Mouse (Mus musculus) cerebellum, adult 9-11 months (tissue): Measurements from ENCODE around the gene Ostf1.

Source experiments
- DNase-seq: peaks from one replicate; pipeline ENCODE4 v3.0.0; 2022

Ostf1 gene

DNA sequence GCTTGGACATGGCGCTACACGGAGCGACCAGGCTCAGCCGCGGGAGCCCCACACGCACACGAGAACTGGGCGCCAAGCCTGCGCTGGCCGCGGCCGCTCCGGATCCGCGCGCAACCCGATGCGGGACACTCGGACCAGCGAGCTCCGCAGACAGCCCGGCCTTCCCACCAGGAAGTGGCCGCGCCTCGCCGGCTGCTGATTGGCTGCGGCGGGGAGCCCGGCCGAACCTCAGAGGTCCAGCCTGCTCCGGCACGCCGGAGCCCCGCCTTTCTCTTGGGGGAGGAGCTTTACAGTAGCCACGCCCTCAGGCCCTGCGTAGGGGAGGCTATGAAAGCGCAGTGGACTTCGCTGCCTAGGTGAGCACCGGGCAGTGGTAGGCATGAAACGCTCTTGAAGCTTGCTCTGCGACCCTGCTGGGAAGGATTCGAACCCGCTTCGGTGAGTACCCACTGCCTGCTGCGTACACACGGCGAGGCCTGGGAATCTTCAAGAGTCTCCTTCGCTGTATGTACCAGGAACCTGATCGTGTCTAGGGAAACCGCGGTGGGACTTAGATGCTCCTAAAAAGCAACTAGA is at the start of gene Ostf1, which contains the start of gene Nmrk1:
Ostf1 (minus strand) TSS at position 180 of the 576 bp plus-strand sequence.
Nmrk1 (plus strand) TSS at position 307 of the 576 bp plus-strand sequence.
- peak; percentile 97 for DNase-seq

GRCm38 (mm10) chr19:18673116-18673515 is 41.5 kb upstream of the Ostf1 start:
- DNase-seq = no peak

DNA sequence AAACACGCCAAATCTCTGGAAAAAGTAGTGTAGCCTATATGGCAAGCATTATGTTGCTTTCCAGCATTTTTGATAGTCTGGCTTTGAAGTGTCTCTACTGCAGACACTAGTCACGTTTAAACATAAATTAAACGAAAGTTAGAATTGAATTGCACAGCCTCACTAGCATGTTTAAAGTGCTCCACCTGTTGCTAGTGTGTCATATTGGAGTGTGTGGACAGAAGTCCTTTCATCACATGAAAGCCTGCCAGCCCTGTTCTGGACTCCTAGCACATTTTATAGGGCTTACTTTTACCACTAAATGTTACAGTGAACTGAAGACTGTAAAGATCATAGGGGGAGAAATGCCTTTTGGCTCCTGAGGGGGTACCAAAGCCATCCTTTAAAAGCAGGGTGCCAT is 40.9 kb upstream of the Ostf1 start:
- DNase-seq = no peak

GRCm38 (mm10) chr19:18671056-18671741 is 39.6 kb upstream of the Ostf1 start:
- DNase-seq = peak; percentile 63

DNA sequence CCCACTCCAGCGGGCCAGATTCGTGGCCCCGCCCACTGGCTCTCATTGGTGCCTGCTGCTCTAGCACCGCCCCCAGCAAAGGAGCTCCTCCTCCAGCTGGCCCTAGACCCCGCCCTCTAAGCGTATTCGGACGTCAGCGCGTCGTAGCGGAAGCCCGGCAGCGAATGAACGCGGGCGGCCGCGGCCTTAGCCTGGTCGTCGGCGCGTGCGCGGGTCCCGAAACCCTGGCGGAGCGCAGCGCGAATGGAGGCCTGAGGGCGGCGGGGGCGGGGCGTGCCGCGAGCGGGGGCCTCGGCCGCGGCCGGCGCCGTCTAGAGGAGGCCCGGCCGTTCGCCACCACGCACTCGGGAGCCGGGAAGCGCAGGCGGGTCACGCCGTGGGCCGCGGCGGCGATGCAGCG is 39.0 kb upstream of the Ostf1 start, which contains the start of gene Carnmt1:
Carnmt1 (plus strand) TSS at position 157 of the 400 bp plus-strand sequence.
- DNase-seq = peak; percentile 99

DNA sequence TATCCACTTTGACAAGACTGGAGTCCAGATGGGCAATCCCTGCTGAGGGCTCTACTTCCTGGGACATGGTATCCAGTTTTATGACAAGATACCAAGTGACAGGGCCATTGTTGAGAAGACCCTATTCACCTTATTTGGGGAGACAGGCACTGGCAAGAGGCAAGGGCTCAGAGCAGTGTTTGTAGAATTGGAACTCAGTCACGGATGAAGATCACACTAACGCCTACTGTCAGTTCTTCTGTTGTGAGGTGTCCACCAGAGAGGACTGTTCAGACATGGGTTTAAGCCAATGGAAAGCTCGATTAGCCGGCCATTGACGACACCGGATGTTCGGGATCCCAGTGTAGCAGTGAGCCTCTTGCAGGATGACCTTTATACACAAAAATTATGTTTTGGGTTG is 37.9 kb upstream of the Ostf1 start:
- no peak for DNase-seq

DNA sequence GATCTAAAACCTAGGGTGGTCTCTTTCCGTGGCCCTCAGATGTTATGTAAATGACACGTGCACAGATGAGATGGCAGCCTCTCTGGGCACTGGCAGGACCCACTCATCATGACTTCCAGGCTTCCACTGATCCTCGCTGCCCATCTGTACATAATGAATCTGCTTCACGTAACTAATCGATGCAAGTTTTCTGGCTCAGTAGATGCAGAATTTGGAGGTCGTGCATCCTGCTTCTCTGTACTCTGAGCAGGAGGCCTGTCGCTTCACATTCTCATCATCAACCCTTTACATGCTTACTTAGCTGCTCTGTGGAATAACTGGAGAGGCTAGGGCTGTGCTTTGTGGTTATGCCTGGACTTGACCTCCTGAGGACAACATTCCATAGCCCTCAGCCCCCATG is 35.3 kb upstream of the Ostf1 start:
- no peak for DNase-seq

DNA sequence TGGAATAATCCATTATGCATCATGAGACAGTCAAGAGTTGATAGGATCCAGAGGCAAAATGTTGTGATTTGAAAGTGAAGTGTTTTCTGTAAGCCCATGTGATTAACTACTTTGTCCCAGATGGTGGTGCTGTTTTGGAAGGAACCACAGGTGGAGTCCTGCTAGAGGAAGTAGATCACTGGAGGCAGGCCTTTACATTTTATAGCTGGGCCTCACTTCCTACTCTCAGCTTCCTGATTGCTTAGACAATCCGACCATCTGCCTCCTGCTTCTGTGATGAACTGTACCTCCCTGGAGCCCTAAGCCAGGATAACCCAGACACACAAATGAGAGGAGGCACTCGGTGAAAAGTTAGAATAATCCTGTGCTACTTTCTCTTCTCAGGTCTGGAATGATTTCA is 32.3 kb upstream of the Ostf1 start:
- DNase-seq = no peak

- no peak for DNase-seq
These were observed 30.1 kb upstream of the Ostf1 start for GRCm38 (mm10) chr19:18661683-18662082.

DNA sequence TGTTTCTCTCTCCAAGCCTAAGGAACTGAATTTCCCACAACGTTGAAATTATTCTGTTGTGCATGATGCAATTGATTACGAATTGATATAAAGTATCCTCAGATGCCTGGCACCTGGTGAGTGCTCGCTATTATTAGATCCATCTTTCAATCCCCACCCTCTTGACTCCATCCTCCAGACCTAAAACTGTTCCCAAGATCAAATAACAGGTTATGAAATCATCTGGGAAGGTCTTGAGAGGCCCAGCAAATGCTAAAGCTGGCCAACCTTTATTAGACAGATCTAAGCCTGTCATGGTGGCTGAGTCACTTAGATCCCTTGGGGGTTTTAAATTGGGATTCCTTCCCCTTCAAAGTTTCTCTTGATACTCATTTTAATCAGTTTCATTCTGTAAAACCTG is 28.8 kb upstream of the Ostf1 start:
- no peak for DNase-seq

DNA sequence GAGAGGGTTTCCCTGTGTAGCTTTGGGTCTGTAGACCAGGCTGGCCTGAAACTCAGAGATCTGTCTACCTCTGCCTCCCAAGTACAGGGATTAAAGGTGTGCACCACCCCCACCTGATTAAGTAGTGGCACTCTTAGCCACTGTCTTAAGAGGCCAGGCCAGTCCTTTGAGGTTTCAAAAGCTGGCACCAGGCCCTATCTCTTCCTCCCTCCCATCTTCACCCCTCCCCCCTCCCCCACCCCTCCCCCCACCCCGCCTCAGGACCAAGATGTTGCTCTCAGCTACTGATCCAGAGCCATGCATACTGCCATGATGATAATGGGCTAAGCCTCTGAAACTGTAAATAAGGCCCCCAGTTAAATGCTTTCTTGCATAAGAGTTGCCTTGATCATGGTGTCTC is 27.7 kb upstream of the Ostf1 start:
- DNase-seq = no peak

- no peak for DNase-seq
These were observed 26.9 kb upstream of the Ostf1 start for GRCm38 (mm10) chr19:18658473-18658872.

DNA sequence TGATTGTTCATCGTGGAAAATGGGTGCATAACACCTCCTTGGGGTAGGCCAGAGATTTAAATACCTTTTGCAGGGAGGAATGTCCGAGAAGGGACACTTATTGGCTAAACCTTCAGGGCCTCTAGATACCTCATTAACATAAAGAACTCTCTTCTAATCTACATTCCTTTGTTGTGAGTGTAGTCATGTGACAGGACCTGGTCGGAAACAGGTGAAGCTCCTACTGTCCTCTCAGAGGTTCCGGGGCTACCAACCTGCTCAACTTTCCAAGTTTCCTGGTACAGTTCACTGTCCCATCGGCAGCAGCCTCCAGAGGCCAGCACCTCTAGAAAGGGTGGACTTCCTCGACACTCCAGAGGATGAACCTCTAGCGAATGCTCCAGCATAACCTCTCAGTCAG is 24.4 kb upstream of the Ostf1 start:
- DNase-seq = no peak

DNA sequence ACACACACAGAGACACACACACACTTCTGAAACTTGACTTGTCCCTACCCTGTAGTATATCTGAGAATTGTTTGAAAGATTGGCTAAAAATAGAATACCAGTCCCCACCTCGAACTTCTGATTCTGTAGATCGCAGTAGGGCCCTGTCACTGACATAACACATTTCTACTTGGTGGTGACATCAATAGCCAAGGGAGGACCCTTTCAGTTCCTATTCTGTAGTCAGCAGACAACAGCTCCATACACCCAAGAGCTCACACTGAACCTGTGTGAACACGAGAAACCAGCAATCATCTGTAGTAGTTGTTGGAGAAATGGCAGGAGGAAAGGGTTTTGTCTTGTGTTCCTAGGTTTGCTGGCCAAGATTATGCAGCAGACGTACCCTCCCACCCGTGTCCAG is 23.4 kb upstream of the Ostf1 start:
- DNase-seq = no peak

- DNase-seq = no peak
These were observed 22.7 kb upstream of the Ostf1 start for GRCm38 (mm10) chr19:18654330-18654729.

GRCm38 (mm10) chr19:18653058-18653457 is 21.4 kb upstream of the Ostf1 start:
- no peak for DNase-seq

- DNase-seq = peak; percentile 93
These were observed 21.0 kb upstream of the Ostf1 start for GRCm38 (mm10) chr19:18652592-18652991.

DNA sequence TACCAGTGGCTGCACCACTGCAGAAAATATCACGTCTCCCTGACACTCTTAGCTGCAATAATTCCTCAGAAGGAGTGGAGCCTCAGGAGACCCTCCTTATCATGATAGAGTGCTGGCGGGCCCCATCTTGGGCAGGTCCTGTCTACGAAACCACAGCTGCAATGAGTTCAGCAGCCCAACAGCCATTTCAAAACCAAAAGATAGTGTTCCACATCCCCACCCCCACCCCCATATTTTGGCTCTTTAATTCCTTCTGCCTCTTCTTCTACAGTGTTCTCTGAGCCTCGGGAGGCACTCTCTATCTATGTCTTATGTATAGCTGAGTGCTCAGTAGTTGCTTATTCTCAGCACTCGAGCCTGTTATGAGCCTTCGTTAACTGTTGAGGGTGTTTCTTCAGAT is 18.9 kb upstream of the Ostf1 start:
- DNase-seq = no peak

GRCm38 (mm10) chr19:18649955-18650354 is 18.3 kb upstream of the Ostf1 start:
- no peak for DNase-seq

GRCm38 (mm10) chr19:18648558-18648945 is 16.9 kb upstream of the Ostf1 start:
- no peak for DNase-seq

DNA sequence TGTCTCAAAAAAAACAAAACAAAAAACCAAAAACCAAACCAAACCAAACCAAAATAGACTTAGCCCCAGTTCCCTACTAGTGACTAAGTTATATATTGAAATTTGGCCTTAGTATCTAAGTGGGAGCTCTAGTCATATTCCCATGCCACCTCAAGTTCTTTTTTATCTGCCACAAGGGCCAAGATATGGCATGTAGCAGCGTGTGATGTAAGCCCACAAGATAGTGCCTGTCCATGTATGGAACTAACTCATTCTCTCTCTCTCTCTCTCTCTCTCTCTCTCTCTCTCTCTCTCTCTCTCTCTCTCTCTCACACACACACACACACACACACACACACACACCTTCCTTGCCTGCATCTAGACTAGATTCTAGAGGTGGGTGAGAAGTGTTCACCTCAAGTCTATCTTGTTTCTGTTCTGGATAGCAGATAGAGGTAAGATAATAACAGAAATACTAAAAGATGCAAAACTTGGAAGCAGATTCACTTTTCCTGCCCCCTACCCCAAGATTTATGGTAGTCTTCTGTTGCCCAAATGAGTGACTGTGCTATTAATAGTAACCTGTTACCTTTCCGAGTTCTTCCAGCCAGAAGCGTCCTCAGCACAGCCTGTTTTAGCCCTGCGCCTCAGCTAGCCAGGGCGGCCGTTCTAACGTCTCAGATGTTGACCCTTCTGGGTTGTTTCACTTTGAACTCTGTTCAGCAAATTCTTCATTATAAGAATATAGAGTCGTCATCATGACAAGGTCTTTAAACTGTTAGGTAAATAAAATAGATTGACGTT is 16.3 kb upstream of the Ostf1 start:
- DNase-seq = no peak

GRCm38 (mm10) chr19:18646853-18647420 is 15.3 kb upstream of the Ostf1 start:
- DNase-seq = no peak

- no peak for DNase-seq
These were observed 14.8 kb upstream of the Ostf1 start for GRCm38 (mm10) chr19:18646397-18646796.

- no peak for DNase-seq
These were observed 12.5 kb upstream of the Ostf1 start for GRCm38 (mm10) chr19:18644084-18644483.
